Mouse (Mus musculus) adrenal gland, postnatal 10 days (tissue): ENCODE measurements around the gene Smim11. TPM values are rescaled to one million over a fixed set of nuclear protein-coding genes. Genes with fewer than 3 reads are reported as not detected.
A peak's percentile ranks its signal among the peaks of the same experiment; 100 is the strongest.

Experiments used
- DNase-seq: peaks from one replicate; pipeline ENCODE4 v3.0.0; 2021; ENCODE audit warnings: mixed read lengths
- long read RNA-seq, 2 experiments: library from polyadenylated mRNA; stranded (forward); transcript quantifications; one replicate each; pipeline ENCODE4 v2.0.0; 2021
- total RNA-seq, 2 experiments: library from RNA; stranded (reverse); gene quantifications; 2 replicates each; pipeline ENCODE4 v1.2.3; 2021

Smim11 gene
- total RNA-seq, result 10 to 100 TPM; 50.7 to 53.0 TPM
- long read RNA-seq, experiment 1, transcript Smim11-201 (4 exons, 517 nt), result major isoform, 74 of 97 reads
- long read RNA-seq, experiment 1, partial matches to known transcripts, result 1 of 97 reads
- long read RNA-seq, experiment 1, other reads (novel, unspliced or antisense), result 22 of 97 reads
- long read RNA-seq, experiment 2, transcript Smim11-201 (4 exons, 517 nt), result major isoform, 72 of 78 reads
- long read RNA-seq, experiment 2, partial matches to known transcripts, result 1 of 78 reads
- long read RNA-seq, experiment 2, other reads (novel, unspliced or antisense), result 4 of 78 reads

- DNase-seq, result peak; percentile 93
These were observed at the start of gene Smim11 for GRCm38 (mm10) chr16:92300649-92301411. Gene Smim11, plus strand, starts transcription at chr16:92301286.

GRCm38 (mm10) chr16:92254316-92254715, 46.8 kb upstream of the Smim11 start:
- DNase-seq, result no peak

- no peak for DNase-seq
These were observed 33.2 kb upstream of the Smim11 start for GRCm38 (mm10) chr16:92267861-92268260.

GRCm38 (mm10) chr16:92274516-92274915, 26.6 kb upstream of the Smim11 start:
- no peak for DNase-seq

- peak; percentile 80 for DNase-seq
These were observed 25.6 kb upstream of the Smim11 start for GRCm38 (mm10) chr16:92275526-92275925.

GRCm38 (mm10) chr16:92282671-92283070, 18.4 kb upstream of the Smim11 start:
- no peak for DNase-seq

- DNase-seq, result no peak
These were observed 16.0 kb upstream of the Smim11 start for GRCm38 (mm10) chr16:92285068-92285467.

GRCm38 (mm10) chr16:92286609-92287008, 14.5 kb upstream of the Smim11 start:
- peak; percentile 94 for DNase-seq

- DNase-seq, result peak; percentile 50
These were observed 12.3 kb upstream of the Smim11 start for GRCm38 (mm10) chr16:92288778-92289177.

GRCm38 (mm10) chr16:92290045-92290444, 11.0 kb upstream of the Smim11 start:
- no peak for DNase-seq

- peak; percentile 24 for DNase-seq
These were observed 9.0 kb upstream of the Smim11 start, which contains the start of gene Kcne2 for GRCm38 (mm10) chr16:92292101-92292500. Gene Kcne2, plus strand, starts transcription at chr16:92292389.

GRCm38 (mm10) chr16:92294267-92294970, 6.7 kb upstream of the Smim11 start:
- DNase-seq, result no peak

GRCm38 (mm10) chr16:92295328-92295727, 5.8 kb upstream of the Smim11 start:
- DNase-seq, result no peak

GRCm38 (mm10) chr16:92301412-92301806, 323 bp downstream of the Smim11 start:
- no peak for DNase-seq

GRCm38 (mm10) chr16:92301989-92302388, 903 bp downstream of the Smim11 start:
- peak; percentile 48 for DNase-seq

- DNase-seq, result no peak
These were observed 1.4 kb downstream of the Smim11 start for GRCm38 (mm10) chr16:92302506-92302905.

GRCm38 (mm10) chr16:92305519-92305918, 4.4 kb downstream of the Smim11 start:
- DNase-seq, result no peak

- no peak for DNase-seq
These were observed 6.9 kb downstream of the Smim11 start for GRCm38 (mm10) chr16:92307947-92308346.

GRCm38 (mm10) chr16:92309126-92309525, 8.0 kb downstream of the Smim11 start:
- DNase-seq, result no peak

GRCm38 (mm10) chr16:92313953-92314741, 13.1 kb downstream of the Smim11 start:
- peak; percentile 55 for DNase-seq

GRCm38 (mm10) chr16:92316049-92316738, 15.1 kb downstream of the Smim11 start:
- DNase-seq, result peak; percentile 41
